Mouse (Mus musculus): ENCODE results near the gene Tspan10.
"Not testable (repeated sequence)": the region's sequence is repeated elsewhere in the genome, so short reads cannot be mapped to it uniquely, and the experiment has no call there.

Tspan10 gene

GRCm38 (mm10) chr11:120442344-120442743 lies at the start of gene Tspan10:
Gene Tspan10, plus strand, starts transcription at chr11:120442644.
- DNase-seq (ENCODE audit: low read depth, low spot score): no peak

DNA sequence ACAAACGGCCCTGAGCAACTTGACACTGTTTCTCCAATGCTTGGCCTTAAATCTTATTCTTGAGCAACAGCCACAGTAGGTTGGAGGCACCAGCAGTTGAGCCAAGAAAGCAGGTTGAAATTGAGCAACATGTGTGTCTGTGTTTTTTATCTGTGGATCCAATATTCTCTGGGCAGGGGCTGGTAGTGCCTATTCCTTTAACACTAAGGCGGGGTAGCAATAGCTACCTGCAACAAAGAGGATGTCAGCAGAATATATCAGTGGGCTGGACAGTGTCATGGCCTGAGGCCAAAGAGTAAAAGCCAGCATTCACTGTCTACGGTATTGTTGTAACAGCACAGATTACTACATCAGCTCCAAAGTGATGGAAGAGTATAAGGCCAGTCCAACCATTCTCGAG lies 46.8 kb upstream of the Tspan10 start:
- DNase-seq (ENCODE audit: low read depth, low spot score): no peak

DNA sequence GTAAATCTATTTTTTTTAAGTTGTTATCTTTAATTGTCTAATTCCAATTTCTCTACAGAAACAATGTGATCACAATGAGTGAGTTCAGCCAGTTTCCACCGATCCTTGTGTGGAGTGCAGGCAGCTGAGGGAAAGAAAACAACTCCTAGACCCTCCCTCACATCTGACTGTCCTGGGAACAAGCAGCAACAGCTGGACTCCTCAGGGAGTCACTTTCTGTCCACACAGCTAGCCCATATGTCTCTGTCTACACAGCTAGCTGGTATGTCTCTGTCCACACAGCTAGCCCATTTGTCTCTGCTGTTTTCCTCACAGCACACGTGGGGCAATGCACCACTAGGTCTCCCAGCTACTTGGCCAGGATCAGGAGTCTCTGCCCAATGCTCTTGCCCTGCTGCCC lies 44.8 kb upstream of the Tspan10 start:
- no peak for DNase-seq (ENCODE audit: low read depth, low spot score)

DNA sequence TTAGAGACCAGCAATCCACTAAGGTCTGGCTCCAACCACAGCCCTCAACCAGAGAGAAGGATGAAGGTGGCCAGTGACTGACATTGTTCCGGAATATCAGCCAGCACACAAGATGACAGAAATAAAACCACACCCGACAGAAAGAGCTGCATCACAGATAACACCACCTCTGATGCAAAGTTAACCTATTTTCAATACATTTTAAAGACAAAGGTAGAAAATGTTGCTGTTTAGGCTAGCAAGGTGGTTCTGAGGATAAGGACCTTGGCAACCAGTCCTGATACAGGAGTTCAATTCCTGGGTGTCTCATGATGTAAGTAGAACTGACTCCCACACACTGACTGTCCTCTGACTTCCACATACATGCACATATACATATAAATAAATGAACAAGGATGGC lies 43.1 kb upstream of the Tspan10 start:
- DNase-seq (ENCODE audit: low read depth, low spot score): no peak

- no peak for DNase-seq (ENCODE audit: low read depth, low spot score)
Observed at GRCm38 (mm10) chr11:120404814-120405213, 37.6 kb upstream of the Tspan10 start.

- DNase-seq (ENCODE audit: low read depth, low spot score): no peak
Observed at GRCm38 (mm10) chr11:120405867-120406266, 36.6 kb upstream of the Tspan10 start.

- DNase-seq (ENCODE audit: low read depth, low spot score): no peak
Observed at GRCm38 (mm10) chr11:120406445-120406844, 36.0 kb upstream of the Tspan10 start.

- DNase-seq (ENCODE audit: low read depth, low spot score): not testable (repeated sequence)
Observed at GRCm38 (mm10) chr11:120413621-120414020, 28.8 kb upstream of the Tspan10 start.

DNA sequence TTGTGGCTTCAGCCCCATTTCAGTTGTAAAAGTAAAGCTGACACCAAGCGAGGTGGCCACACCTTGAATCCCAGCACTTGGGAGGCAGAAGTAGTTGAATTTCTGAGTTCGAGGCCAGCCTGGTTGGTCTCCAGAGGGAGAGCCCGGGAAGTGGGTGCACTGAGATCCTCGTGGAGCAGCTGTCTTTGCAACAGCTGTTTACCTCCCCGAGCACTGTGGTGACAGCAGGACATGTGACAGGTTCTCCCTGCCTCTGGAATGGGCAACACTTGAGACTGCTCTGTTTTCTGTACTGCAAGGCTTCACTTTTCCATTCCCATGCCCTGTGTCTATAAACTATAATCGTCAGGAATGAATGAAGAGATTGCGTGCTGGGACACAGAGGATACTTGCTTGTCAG lies 24.6 kb upstream of the Tspan10 start:
- DNase-seq (ENCODE audit: low read depth, low spot score): no peak

GRCm38 (mm10) chr11:120418592-120418991 lies 23.9 kb upstream of the Tspan10 start:
- no peak for DNase-seq (ENCODE audit: low read depth, low spot score)

DNA sequence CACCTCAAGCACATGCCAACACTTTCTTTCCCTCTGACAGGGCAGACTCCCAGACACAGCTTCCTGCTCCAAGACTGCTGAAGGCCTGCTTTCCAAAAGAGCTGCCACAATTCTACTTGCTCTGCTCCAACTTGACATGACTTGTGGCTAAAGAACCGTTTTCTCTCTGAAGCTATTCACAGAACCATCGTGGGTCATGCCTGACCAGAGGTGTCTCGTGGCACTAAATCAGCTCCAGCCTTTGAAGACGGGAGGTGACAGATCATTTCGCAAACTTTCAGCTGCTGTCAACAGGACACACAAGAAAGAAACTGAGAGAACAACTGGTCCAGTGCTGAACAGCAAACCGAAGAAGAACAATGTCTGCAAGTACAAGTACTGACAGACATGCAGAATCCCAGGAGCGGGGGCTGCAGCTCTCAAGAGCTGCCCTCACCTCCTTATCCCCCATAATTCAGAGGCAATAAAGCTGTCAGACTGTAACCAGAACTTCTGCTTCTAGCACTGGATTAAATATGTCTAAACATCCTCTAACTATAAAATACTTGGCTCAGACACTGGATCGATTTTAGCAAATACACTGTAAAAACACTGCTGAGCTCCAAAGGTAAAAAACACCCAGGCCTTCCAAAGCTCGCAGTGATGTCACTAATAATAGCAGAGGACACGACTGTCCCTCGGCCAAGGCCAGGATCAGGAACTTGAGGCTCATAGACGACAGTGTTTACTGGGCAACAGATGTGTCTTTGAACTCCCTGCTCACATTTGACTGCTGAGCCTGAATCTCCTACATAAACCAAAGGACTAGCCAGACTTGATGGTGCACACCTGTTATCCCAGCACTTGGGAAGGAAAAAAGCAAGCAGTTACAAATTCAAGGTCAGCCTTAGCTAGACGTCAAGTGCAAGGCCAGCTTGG lies 19.5 kb upstream of the Tspan10 start:
- DNase-seq (ENCODE audit: low read depth, low spot score): peak; percentile 47

- DNase-seq (ENCODE audit: low read depth, low spot score): peak; percentile 76
Observed at GRCm38 (mm10) chr11:120423569-120424295, 18.7 kb upstream of the Tspan10 start.

DNA sequence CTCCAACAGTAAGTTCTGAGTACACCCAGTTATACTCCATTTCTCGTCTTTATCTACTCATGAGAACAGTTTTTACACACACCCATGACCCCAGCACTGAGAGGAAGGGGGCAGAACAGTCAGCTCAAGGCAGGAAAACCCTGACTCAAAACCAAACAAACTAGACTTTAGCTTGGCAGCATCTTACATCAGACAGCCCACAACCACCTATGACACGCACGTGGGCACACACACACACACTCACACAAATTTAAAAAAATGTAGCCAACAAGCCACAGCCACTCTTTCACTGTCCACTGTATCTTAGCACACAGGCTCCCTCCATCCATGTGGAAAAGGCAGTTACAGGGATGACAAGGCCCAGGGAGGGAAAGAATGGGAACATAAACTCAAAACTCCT lies 15.7 kb upstream of the Tspan10 start:
- DNase-seq (ENCODE audit: low read depth, low spot score): no peak

DNA sequence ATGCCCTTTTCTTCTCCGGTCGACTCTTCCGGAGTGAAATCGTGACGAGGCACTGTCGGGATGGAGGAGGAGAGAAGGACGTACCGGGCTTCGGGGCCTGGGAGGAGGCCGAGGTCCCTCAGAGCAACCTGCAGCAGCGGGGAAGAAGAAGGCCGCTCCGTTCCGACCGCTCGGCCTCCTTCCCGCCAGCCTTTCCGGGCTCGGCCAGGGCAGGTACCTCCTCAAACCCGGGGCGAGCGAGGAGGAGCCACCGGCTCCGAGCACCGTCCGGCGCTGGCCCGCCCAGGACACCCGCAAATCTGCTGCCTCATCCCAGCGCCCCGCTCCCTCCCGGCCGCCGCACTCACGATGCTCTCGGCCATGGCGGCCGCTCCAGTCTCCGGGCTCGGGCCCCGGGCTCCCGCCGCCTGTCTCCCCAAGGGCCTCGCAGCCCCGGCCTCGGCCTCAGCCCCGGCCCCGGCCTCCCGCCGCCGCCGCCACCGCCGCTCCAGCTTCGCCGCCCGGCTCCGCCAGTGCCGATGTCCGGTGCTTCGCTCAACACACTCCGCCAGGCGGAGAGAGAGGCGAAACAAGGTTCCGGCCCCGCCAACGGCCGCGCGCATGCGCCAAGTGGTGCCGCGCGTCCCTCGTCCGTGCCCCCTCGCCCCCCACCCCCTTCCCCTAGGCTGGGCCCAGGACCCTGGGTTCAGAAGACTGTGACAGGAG lies 5.1 kb upstream of the Tspan10 start, which contains the start of gene Nploc4:
Gene Nploc4 (minus strand): TSS at position 557 of the 705 bp plus-strand sequence.
- DNase-seq (ENCODE audit: low read depth, low spot score): peak; percentile 76

DNA sequence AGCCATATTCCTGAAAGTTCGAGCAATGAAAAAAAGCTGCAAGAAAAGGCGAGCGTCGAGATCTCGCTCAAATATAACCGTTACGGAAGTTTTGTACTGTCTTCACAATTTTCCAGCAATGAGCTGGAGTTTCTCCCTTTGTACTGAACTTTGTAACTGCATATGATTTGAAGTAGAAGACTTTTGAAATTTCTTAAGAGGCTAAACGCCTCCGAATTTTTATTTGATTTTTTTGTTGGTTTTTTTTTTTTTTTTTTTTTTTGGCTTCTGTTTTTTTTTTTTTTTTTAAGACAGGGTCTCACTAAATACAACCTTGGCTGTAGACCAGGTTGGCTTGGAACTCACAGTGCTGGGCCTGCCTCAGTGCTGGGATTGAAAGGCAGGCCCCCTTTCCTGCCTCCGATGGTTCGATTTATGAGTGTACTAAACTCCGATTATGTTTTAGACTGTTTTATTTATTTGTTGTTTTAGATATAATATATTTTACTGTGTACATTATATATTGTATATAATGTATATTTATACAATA lies 4.5 kb upstream of the Tspan10 start:
- DNase-seq (ENCODE audit: low read depth, low spot score): no peak

GRCm38 (mm10) chr11:120442765-120443280 lies 379 bp downstream of the Tspan10 start:
- DNase-seq (ENCODE audit: low read depth, low spot score): no peak

GRCm38 (mm10) chr11:120444106-120444505 lies 1.7 kb downstream of the Tspan10 start:
- no peak for DNase-seq (ENCODE audit: low read depth, low spot score)

- no peak for DNase-seq (ENCODE audit: low read depth, low spot score)
Observed at GRCm38 (mm10) chr11:120445475-120445874, 3.0 kb downstream of the Tspan10 start.

- no peak for DNase-seq (ENCODE audit: low read depth, low spot score)
Observed at GRCm38 (mm10) chr11:120447179-120447578, 4.7 kb downstream of the Tspan10 start.

GRCm38 (mm10) chr11:120452246-120452645 lies 9.8 kb downstream of the Tspan10 start:
- no peak for DNase-seq (ENCODE audit: low read depth, low spot score)

- DNase-seq (ENCODE audit: low read depth, low spot score): no peak
Observed at GRCm38 (mm10) chr11:120453306-120453705, 10.9 kb downstream of the Tspan10 start, which contains the start of gene Pde6g. Gene Pde6g, minus strand, starts transcription at chr11:120453500.
